Mouse (Mus musculus): Measurements from ENCODE around the gene Morn4. TPM values are rescaled to one million over a fixed set of nuclear protein-coding genes. Genes with fewer than 3 reads are reported as not detected.

Gene Morn4
- total and polyA plus RNA-seq, 2 experiments from 2014 or later, result 42.9 to 108 TPM

GRCm38 (mm10) chr19:42128052-42128740 lies 42.0 kb upstream of the Morn4 start:
- ATAC-seq (no peak), DNase-seq (ENCODE audit: low spot score) (no peak)
- Histone ChIP-seq H3K36me3 (ENCODE audit: insufficient read depth, low read length) (0 out of 2 replicates have a peak, but pooled peaks cover 3% of the 10 kb centered on the region), H3K27ac (peak overlapping the region; percentile 28; the same call in 1 of the 2 replicates), H3K4me1 (ENCODE audit: insufficient read depth, low read length) (peaks cover 19% of the 10 kb centered on the region), H3K4me3 (ENCODE audit: low read length) (peak overlapping the region; percentile 57), H3K9ac (replicated peaks; ENCODE audit: low read length) (peak overlapping the region; percentile 64), H3K27me3 (ENCODE audit: insufficient read depth, low read length) (no peaks in the 10 kb centered on the region), H3K4me2 (ENCODE audit: low read depth, low read length) (peak overlapping the region; percentile 100), H3K9me3 (ENCODE audit: low read length) (no peaks in the 10 kb centered on the region)
- no peak for TF ChIP-seq CTCF (IDR thresholded peaks at IDR 0.05; ENCODE audit: low read depth)
- WGBS, result 7% methylated on average over 23 of the region's 23 CpGs

- Histone ChIP-seq H3K4me3 (ENCODE audit: low read length) (no peak overlapping the region), H3K27me3 (ENCODE audit: insufficient read depth, low read length) (no peaks in the 10 kb centered on the region), H3K9ac (replicated peaks; ENCODE audit: low read length) (no peak overlapping the region), H3K27ac (no peak overlapping the region), H3K36me3 (ENCODE audit: insufficient read depth, low read length) (0 out of 2 replicates have a peak, but pooled peaks cover 5% of the 10 kb centered on the region), H3K4me2 (ENCODE audit: low read depth, low read length) (no peak overlapping the region), H3K4me1 (ENCODE audit: insufficient read depth, low read length) (peaks cover 19% of the 10 kb centered on the region), H3K9me3 (ENCODE audit: low read length) (no peaks in the 10 kb centered on the region)
- TF ChIP-seq CTCF (IDR thresholded peaks at IDR 0.05; ENCODE audit: low read depth), result no peak
- WGBS, result 93% methylated on average over 5 of the region's 5 CpGs
- ATAC-seq (no peak), DNase-seq (ENCODE audit: low spot score) (no peak)
Measured at GRCm38 (mm10) chr19:42127024-42127423, 40.9 kb upstream of the Morn4 start.

GRCm38 (mm10) chr19:42126219-42126605 lies 40.1 kb upstream of the Morn4 start:
- H3K36me3 ChIP-seq (ENCODE audit: insufficient read depth, low read length), result peaks cover 13% of the 10 kb centered on the region; the same call in 1 of the 2 replicates
- WGBS, result 87% methylated on average over 6 of the region's 6 CpGs
- H3K27ac ChIP-seq, result no peak overlapping the region
- no peak overlapping the region for H3K4me2 ChIP-seq (ENCODE audit: low read depth, low read length)
- H3K4me1 ChIP-seq (ENCODE audit: insufficient read depth, low read length), result peaks cover 19% of the 10 kb centered on the region
- no peak for DNase-seq (ENCODE audit: low spot score)
- H3K4me3 ChIP-seq (ENCODE audit: low read length), result no peak overlapping the region
- H3K9ac ChIP-seq (replicated peaks; ENCODE audit: low read length), result no peak overlapping the region
- no peaks in the 10 kb centered on the region for H3K27me3 ChIP-seq (ENCODE audit: insufficient read depth, low read length)
- no peaks in the 10 kb centered on the region for H3K9me3 ChIP-seq (ENCODE audit: low read length)
- TF ChIP-seq CTCF (IDR thresholded peaks at IDR 0.05; ENCODE audit: low read depth), result no peak
- ATAC-seq, result no peak

DNA sequence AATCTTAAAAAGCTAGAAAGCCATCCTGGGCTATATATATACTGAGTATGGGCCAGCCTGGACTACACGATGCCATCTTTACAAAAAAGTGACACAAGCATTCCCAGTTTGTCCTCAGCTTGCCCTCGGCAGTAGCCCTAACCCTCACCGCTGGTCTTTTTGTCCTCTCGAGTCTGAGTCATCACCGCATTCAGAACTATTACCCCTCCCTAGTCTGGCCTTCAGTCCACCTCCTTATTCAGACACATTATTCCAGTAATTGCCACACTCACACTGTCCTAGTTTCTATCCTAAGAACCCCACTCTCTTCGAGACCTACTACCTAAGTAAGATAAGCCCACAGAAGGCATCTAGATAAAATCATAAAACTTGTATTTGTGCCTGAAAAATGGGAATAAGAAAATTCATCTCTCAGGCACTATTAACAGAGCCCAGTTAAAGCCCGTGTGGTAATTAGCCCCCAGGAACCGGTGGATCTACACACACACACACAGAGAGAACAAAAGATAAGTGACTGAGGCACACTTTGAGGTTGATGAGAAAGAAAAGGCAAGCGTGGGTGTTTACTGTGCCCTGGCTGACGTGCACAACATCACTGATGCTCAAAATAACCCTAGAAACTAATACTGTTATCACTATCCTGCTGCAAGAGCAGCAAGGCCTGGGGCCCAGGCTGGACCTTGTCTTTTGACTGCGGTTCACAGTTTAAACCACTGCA lies 39.5 kb upstream of the Morn4 start:
- Histone ChIP-seq H3K4me3 (ENCODE audit: low read length) (no peak overlapping the region), H3K27ac (no peak overlapping the region), H3K4me2 (ENCODE audit: low read depth, low read length) (no peak overlapping the region), H3K9me3 (ENCODE audit: low read length) (no peaks in the 10 kb centered on the region), H3K36me3 (ENCODE audit: insufficient read depth, low read length) (peaks cover 18% of the 10 kb centered on the region; the same call in 1 of the 2 replicates), H3K9ac (replicated peaks; ENCODE audit: low read length) (no peak overlapping the region), H3K4me1 (ENCODE audit: insufficient read depth, low read length) (peaks cover 19% of the 10 kb centered on the region), H3K27me3 (ENCODE audit: insufficient read depth, low read length) (no peaks in the 10 kb centered on the region)
- no peak for TF ChIP-seq CTCF (IDR thresholded peaks at IDR 0.05; ENCODE audit: low read depth)
- DNase-seq (ENCODE audit: low spot score), result no peak
- ATAC-seq, result no peak
- 75% methylated on average over 11 of the region's 11 CpGs for WGBS

DNA sequence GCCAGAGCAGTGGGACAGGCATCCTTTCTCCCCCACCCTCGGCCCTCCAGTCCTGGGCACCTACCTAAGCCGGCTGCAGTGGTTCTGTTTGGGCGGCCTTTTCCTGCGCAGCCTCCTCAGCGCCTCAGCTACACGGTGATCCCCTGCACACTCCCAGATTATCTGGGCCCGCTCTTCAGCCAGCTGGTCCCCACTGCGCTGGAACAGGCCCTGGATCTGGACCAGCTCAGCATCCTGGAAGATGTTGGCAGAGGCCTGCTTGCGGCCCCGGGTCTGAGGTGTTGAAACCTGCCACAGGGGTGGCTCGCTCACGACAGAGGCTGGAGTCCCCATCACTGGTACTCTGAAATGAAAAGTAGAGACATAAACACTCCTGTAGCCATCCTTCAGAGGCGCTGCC lies 38.5 kb upstream of the Morn4 start:
- ATAC-seq, result no peak
- DNase-seq (ENCODE audit: low spot score), result peak; percentile 25
- no peak overlapping the region for H3K4me3 ChIP-seq (ENCODE audit: low read length)
- H3K4me2 ChIP-seq (ENCODE audit: low read depth, low read length), result no peak overlapping the region
- peaks cover 18% of the 10 kb centered on the region for H3K36me3 ChIP-seq (ENCODE audit: insufficient read depth, low read length)
- WGBS, result 73% methylated on average over 13 of the region's 13 CpGs
- H3K27ac ChIP-seq, result no peak overlapping the region
- no peaks in the 10 kb centered on the region for H3K9me3 ChIP-seq (ENCODE audit: low read length)
- TF ChIP-seq CTCF (IDR thresholded peaks at IDR 0.05; ENCODE audit: low read depth), result no peak
- no peak overlapping the region for H3K9ac ChIP-seq (replicated peaks; ENCODE audit: low read length)
- H3K4me1 ChIP-seq (ENCODE audit: insufficient read depth, low read length), result peaks cover 14% of the 10 kb centered on the region
- no peaks in the 10 kb centered on the region for H3K27me3 ChIP-seq (ENCODE audit: insufficient read depth, low read length)

DNA sequence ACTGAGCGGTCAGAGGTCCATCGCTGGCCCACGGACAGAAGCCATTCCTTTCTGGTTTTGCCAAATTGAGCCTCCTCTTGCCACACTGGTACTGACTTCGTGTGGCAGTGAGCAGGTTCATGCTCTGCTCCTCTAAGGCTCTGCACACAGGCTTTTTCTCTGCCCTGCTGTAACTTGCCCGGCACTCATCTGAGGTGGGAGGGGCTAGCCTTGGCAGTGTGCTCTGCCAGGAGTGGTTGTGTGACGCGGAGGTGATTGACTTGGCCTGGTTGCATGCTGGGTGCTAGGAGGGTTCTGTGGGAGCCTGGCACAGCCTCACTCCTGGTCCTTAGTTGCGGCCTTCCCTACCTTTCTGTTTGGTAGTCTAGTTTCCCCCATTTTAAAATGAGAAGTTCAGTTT lies 34.3 kb upstream of the Morn4 start:
- H3K27ac ChIP-seq, result no peak overlapping the region
- H3K9ac ChIP-seq (replicated peaks; ENCODE audit: low read length), result no peak overlapping the region
- H3K27me3 ChIP-seq (ENCODE audit: insufficient read depth, low read length), result no peaks in the 10 kb centered on the region
- no peak for ATAC-seq
- 89% methylated on average over 8 of the region's 8 CpGs for WGBS
- no peaks in the 10 kb centered on the region for H3K9me3 ChIP-seq (ENCODE audit: low read length)
- no peak for TF ChIP-seq CTCF (IDR thresholded peaks at IDR 0.05; ENCODE audit: low read depth)
- peaks cover 43% of the 10 kb centered on the region for H3K36me3 ChIP-seq (ENCODE audit: insufficient read depth, low read length)
- DNase-seq (ENCODE audit: low spot score), result no peak
- H3K4me3 ChIP-seq (ENCODE audit: low read length), result no peak overlapping the region
- H3K4me2 ChIP-seq (ENCODE audit: low read depth, low read length), result no peak overlapping the region
- no peaks in the 10 kb centered on the region for H3K4me1 ChIP-seq (ENCODE audit: insufficient read depth, low read length)

- no peaks in the 10 kb centered on the region for H3K4me1 ChIP-seq (ENCODE audit: insufficient read depth, low read length)
- no peak overlapping the region for H3K9ac ChIP-seq (replicated peaks; ENCODE audit: low read length)
- no peak for ATAC-seq
- H3K36me3 ChIP-seq (ENCODE audit: insufficient read depth, low read length), result peaks cover 54% of the 10 kb centered on the region
- no peaks in the 10 kb centered on the region for H3K27me3 ChIP-seq (ENCODE audit: insufficient read depth, low read length)
- no peak overlapping the region for H3K27ac ChIP-seq
- TF ChIP-seq CTCF (IDR thresholded peaks at IDR 0.05; ENCODE audit: low read depth), result no peak
- H3K4me3 ChIP-seq (ENCODE audit: low read length), result no peak overlapping the region
- DNase-seq (ENCODE audit: low spot score), result no peak
- WGBS, result 88% methylated on average over 5 of the region's 5 CpGs
- no peak overlapping the region for H3K4me2 ChIP-seq (ENCODE audit: low read depth, low read length)
- no peaks in the 10 kb centered on the region for H3K9me3 ChIP-seq (ENCODE audit: low read length)
Measured at GRCm38 (mm10) chr19:42118596-42118995, 32.4 kb upstream of the Morn4 start.

Data from hindbrain, postnatal 0 days (tissue).